Mouse (Mus musculus): ENCODE results near the gene Frmd6. TPM values are rescaled to one million over a fixed set of nuclear protein-coding genes. Genes with fewer than 3 reads are reported as not detected.

Gene Frmd6
- polyA plus RNA-seq, 1 experiment, result 8.1 TPM

DNA sequence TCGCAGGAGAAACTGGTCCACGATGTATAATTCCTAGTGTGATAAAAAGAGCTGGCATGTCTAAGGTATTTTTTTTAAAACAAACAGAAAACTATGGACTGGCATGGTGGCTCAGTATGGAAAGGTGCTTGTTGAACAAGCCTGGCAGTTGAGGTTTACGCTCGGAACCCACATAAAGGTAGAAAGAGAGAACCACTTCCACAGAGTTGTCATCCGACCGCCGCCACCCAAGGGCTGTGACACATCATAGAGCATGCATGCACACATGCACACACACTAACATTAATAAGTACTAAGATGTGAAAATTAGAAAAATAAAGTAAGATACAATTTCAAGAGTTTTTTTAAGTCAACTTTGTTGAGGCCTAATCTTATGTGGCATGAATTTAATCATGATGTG is 115.5 kb downstream of the Frmd6 start:
- TF ChIP-seq CTCF (IDR thresholded peaks at IDR 0.05; ENCODE audit: low read depth, low read length), result no peak
- no peak for TF ChIP-seq POLR2A (IDR thresholded peaks at IDR 0.05; ENCODE audit: borderline replicate concordance, low read depth, low read length)
- Histone ChIP-seq H3K4me1 (ENCODE audit: control insufficient read depth, insufficient read depth, low read length) (peaks cover 8% of the 10 kb centered on the region), H3K4me3 (ENCODE audit: insufficient read depth, low read length) (no peak overlapping the region), H3K27ac (ENCODE audit: insufficient read depth, low read depth, low read length) (no peak overlapping the region)

DNA sequence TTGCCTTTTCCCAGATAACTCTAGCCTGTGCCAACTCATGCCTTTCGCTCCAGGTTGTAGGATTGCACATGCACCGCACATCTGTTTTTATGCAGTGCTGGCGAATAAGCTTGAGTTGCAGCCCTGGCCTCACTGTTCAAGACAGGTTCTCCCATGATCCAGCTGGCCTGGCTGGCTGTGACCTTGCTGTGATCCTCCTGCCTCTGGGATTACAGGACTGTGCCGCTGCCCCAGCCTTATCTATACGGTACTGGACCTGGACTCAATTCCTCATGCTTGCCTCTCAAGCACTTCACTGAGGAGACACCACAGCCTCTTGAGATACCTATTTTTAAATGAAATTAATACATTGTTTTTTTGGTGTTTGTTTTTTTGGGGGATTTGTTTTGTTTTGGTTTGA is 118.9 kb downstream of the Frmd6 start:
- Histone ChIP-seq H3K27ac (ENCODE audit: insufficient read depth, low read depth, low read length) (no peak overlapping the region), H3K4me3 (ENCODE audit: insufficient read depth, low read length) (no peak overlapping the region), H3K4me1 (ENCODE audit: control insufficient read depth, insufficient read depth, low read length) (peaks cover 5% of the 10 kb centered on the region)
- no peak for TF ChIP-seq POLR2A (IDR thresholded peaks at IDR 0.05; ENCODE audit: borderline replicate concordance, low read depth, low read length)
- no peak for TF ChIP-seq CTCF (IDR thresholded peaks at IDR 0.05; ENCODE audit: low read depth, low read length)

DNA sequence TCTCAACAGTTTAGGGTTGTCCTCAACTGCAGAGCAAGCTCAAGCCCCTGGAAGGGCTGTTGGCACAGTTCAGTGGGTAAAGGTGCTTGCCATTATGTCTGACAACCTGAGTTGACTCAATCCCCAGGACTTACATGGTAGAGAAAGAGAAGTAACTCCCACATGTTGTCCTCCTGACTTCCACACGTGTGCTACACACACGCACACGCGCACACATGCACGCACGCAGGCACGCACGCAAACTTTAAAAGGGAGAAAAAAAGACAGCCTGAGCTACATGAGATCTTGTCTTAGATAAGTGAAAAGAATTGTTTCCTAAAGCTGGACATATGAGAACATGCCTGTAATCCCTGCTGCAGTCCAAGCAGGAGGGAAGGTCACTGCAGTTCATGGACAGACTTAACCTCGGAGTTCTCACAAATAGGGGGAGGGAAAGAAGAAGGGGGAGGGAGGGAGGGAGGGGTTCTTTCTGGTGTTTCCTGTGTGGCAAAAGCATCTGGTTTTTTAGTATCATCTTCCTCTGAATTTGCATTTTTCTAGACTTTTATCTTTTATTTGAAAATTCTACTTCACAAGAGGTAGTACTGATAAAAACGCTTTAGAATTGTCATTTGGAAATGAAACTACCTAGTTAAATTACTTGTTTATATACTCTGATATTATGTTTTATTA is 121.4 kb downstream of the Frmd6 start:
- no peak for TF ChIP-seq CTCF (IDR thresholded peaks at IDR 0.05; ENCODE audit: low read depth, low read length)
- no peak for TF ChIP-seq POLR2A (IDR thresholded peaks at IDR 0.05; ENCODE audit: borderline replicate concordance, low read depth, low read length)
- H3K27ac ChIP-seq (ENCODE audit: insufficient read depth, low read depth, low read length), result no peak overlapping the region
- H3K4me1 ChIP-seq (ENCODE audit: control insufficient read depth, insufficient read depth, low read length), result no peaks in the 10 kb centered on the region

More for the DNA sequence above, 121.4 kb downstream of the Frmd6 start:
- no peak overlapping the region for H3K4me3 ChIP-seq (ENCODE audit: insufficient read depth, low read length)

Other genes with a start within 250 kb of the Frmd6 start
- 95.7 and 114 TPM in 2 replicates for gene Actr10, start 112.3 kb downstream of the Frmd6 start, polyA plus RNA-seq (2012; ENCODE audit: insufficient read depth, insufficient read length, missing spikeins)
- gene Psma3, start 149.1 kb downstream of the Frmd6 start, polyA plus RNA-seq (2012; ENCODE audit: insufficient read depth, insufficient read length, missing spikeins), result 153 and 169 TPM in 2 replicates
- gene Arid4a, start 190.5 kb downstream of the Frmd6 start, polyA plus RNA-seq (2012; ENCODE audit: insufficient read depth, insufficient read length, missing spikeins), result 68.0 and 78.1 TPM in 2 replicates

Measured in bone marrow macrophage, adult 2 months (primary cell).